Mouse (Mus musculus) neural tube, embryonic 11.5 days (tissue): ENCODE data around the gene A730049H05Rik. TPM values are rescaled to one million over a fixed set of nuclear protein-coding genes. Genes with fewer than 3 reads are reported as not detected.

Experiments used
- ATAC-seq: fragments of 200-750 bp; cut with Nextera tagmentation; 2 replicates; pipeline ENCODE4 v1.8.0; 2017; ENCODE audit warnings: moderate number of reproducible peaks, mild to moderate bottlenecking, moderate TSS enrichment, moderate library complexity; ENCODE audit not compliant: insufficient read depth, low FRiP score, low TSS enrichment
- DNase-seq: peaks from one replicate; pipeline ENCODE4 v3.0.0-alpha.2; 2015; ENCODE audit warnings: low spot score
- H3K27ac ChIP-seq: fragments of 300-500 bp; sonication (generic); 2 replicates; pipeline ENCODE4 v1.5.1; 2014; ENCODE audit warnings: low read depth, mild to moderate bottlenecking, low read length
- H3K27me3 ChIP-seq: fragments of 300-500 bp; sonication (generic); 2 replicates; pipeline ENCODE4 v1.6.1; 2014; ENCODE audit warnings: mild to moderate bottlenecking, low read length, mixed read lengths; ENCODE audit not compliant: control insufficient read depth, insufficient read depth
- H3K36me3 ChIP-seq: fragments of 300-500 bp; sonication (generic); 2 replicates; pipeline ENCODE4 v1.6.1; 2014; ENCODE audit warnings: mild to moderate bottlenecking, low read length, moderate library complexity, mixed read lengths; ENCODE audit not compliant: control insufficient read depth, insufficient read depth
- H3K4me1 ChIP-seq: fragments of 300-500 bp; sonication (generic); 2 replicates; pipeline ENCODE4 v1.6.1; 2014; ENCODE audit warnings: low read length, mixed read lengths; ENCODE audit not compliant: control insufficient read depth, insufficient read depth
- H3K4me2 ChIP-seq: fragments of 300-500 bp; sonication (generic); 2 replicates; pipeline ENCODE4 v1.6.1; 2014; ENCODE audit warnings: low read depth, mild to moderate bottlenecking, moderate library complexity
- H3K4me3 ChIP-seq: fragments of 300-500 bp; sonication (generic); 2 replicates; pipeline ENCODE4 v1.5.1; 2014; ENCODE audit warnings: low read depth, low read length
- H3K9ac ChIP-seq: fragments of 300-500 bp; sonication (generic); 2 replicates; pipeline ENCODE4 v1.6.1; 2014; ENCODE audit warnings: mild to moderate bottlenecking, low read length
- H3K9me3 ChIP-seq: fragments of 300-500 bp; sonication (generic); 2 replicates; pipeline ENCODE4 v1.6.1; 2016; ENCODE audit warnings: low read length; ENCODE audit not compliant: control insufficient read depth
- WGBS: fragments of 180-500 bp; shearing (Covaris S2); extraction: QIAGEN DNeasy Blood & Tissue Kit; methylation state at CpG from one replicate; pipeline ENCODE4 v1.1.7; 2014; 5-methylcytosine and 5-hydroxymethylcytosine counted together
- polyA plus RNA-seq: library from polyadenylated mRNA; unstranded; fragments of >200 nt; fragmentation: Nextera tagmentation; extraction: Ambion mirVana; gene quantifications from 2 replicates; pipeline ENCODE4 v1.2.1, GENCODE M21; 2014

The A730049H05Rik gene
- polyA plus RNA-seq, 1 experiment from 2014 or later, result not detected

DNA sequence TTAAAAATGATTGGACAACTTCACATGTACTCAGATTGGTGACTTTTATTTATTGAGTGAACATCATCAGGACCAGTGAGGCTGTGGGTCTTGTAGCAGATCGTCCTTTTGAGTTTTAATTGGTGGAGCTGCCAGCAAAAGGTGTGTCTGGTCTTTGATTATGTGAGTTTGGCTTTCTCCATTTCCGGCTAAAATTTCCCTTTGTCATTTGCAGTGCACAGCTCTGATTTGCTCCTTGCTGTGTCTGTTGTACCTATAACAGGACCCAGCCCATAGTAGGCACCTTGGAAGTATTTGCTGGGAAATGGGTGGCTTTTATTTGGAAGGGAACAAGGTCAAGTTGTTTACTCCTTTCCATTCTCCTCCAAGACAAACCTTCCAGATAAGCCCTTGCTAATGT lies 27.2 kb downstream of the A730049H05Rik start:
- WGBS, result 92% methylated on average over 2 of the region's 2 CpGs
- no peaks in the 10 kb centered on the region for H3K9me3 ChIP-seq
- H3K4me1 ChIP-seq, result no peaks in the 10 kb centered on the region
- H3K4me2 ChIP-seq, result no peak overlapping the region
- H3K9ac ChIP-seq, result no peak overlapping the region
- H3K27me3 ChIP-seq, result no peaks in the 10 kb centered on the region
- DNase-seq (no peak), ATAC-seq (no peak)
- H3K4me3 ChIP-seq, result no peak overlapping the region
- H3K36me3 ChIP-seq, result no peaks in the 10 kb centered on the region
- no peak overlapping the region for H3K27ac ChIP-seq

DNA sequence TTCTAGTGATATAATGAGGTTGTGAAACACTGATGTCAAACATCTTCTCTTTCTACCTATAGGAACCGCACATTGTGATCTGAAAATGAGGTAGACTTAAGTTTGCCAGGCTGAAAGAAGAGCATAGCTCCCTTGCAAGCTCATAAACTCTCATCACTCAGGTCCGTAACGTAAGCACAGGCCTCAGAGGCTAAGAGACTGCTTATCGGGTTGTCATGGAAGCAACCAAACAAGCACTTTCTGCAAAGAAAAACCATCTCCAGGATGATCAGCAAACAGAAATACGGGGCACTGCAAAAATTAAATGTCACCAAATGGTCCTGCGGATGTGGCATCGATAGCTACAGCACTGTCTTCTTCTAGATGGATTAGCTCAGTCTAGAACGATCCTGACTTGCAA lies 29.6 kb downstream of the A730049H05Rik start:
- H3K27me3 ChIP-seq, result no peaks in the 10 kb centered on the region
- H3K36me3 ChIP-seq, result no peaks in the 10 kb centered on the region
- no peak overlapping the region for H3K4me3 ChIP-seq
- H3K9ac ChIP-seq, result no peak overlapping the region
- H3K27ac ChIP-seq, result no peak overlapping the region
- no peak overlapping the region for H3K4me2 ChIP-seq
- DNase-seq (no peak), ATAC-seq (no peak)
- 92% methylated on average over 8 of the region's 8 CpGs for WGBS
- no peaks in the 10 kb centered on the region for H3K9me3 ChIP-seq
- no peaks in the 10 kb centered on the region for H3K4me1 ChIP-seq

DNA sequence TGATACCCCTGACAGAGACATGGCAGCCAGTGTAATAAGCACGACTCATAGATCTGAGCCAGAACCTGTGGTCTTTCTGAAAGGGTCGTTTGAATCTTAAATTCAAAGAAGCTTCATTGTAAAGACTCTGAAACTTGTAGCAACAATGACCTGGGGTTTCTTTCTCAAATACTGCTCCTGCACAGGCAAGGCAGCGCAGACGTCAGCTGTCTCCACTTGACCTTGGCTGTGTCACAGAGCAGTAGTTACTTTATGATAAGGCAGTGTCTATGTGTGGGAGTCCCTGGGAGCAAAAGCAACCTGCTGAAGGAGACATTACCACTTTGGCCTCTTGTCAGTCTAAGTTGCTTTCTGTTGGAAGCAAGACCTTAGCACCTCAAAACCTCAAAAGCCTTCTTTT lies 30.3 kb downstream of the A730049H05Rik start:
- Histone ChIP-seq H3K36me3 (no peaks in the 10 kb centered on the region), H3K27ac (no peak overlapping the region), H3K9me3 (no peaks in the 10 kb centered on the region), H3K9ac (no peak overlapping the region), H3K4me3 (no peak overlapping the region), H3K27me3 (no peaks in the 10 kb centered on the region), H3K4me2 (no peak overlapping the region), H3K4me1 (no peaks in the 10 kb centered on the region)
- ATAC-seq (no peak), DNase-seq (no peak)
- 74% methylated on average over 4 of the region's 4 CpGs for WGBS

DNA sequence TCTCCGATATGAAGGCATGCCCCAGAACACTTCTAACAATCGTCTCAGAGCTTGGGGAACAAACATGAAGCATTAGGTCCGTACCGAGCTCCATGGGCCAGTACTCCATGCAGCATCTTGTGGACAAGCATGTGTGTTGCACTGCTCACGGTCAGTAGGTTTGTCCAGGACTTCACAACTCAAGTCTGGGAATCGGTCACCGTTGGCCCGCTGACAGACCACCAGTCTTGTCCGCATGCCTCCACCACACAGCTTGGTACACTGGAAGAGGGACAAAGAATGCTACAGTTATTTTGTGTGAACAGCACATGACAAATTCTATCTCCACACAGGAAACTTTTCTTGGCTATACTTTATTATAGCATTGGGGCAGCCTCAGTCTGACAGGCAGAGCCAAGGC lies 32.9 kb downstream of the A730049H05Rik start:
- WGBS, result 97% methylated on average over 9 of the region's 9 CpGs

DNA sequence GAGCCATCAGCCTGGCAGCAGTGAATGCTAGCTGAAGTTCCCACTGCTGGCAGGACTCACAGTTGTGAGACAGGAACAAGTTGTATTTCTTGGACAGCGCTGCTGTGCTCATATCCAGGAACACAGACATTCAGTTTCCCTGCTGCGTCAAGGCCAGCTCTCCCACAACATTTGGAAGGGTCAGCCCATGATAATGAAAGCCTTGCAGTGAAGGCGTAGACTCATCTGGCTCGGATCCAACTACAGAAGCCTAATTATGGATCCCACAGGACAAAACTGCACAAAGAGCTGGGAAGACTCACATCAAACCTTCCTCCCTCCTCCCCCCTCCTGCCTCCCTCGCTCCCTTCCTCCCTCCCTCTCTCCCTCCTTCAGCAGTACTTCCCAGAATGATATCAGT lies 34.0 kb downstream of the A730049H05Rik start:
- Histone ChIP-seq H3K4me3 (no peak overlapping the region), H3K36me3 (no peaks in the 10 kb centered on the region), H3K27me3 (no peaks in the 10 kb centered on the region), H3K27ac (no peak overlapping the region), H3K9me3 (no peaks in the 10 kb centered on the region), H3K4me1 (no peaks in the 10 kb centered on the region), H3K4me2 (no peak overlapping the region), H3K9ac (no peak overlapping the region)
- no peak for DNase-seq
- WGBS, result 70% methylated on average over 5 of the region's 5 CpGs
- ATAC-seq, result no peak

More for the DNA sequence above, 32.9 kb downstream of the A730049H05Rik start:
- no peak for DNase-seq
- Histone ChIP-seq H3K4me2 (no peak overlapping the region), H3K4me1 (no peaks in the 10 kb centered on the region), H3K27ac (no peak overlapping the region), H3K4me3 (no peak overlapping the region), H3K27me3 (no peaks in the 10 kb centered on the region), H3K9ac (no peak overlapping the region), H3K36me3 (no peaks in the 10 kb centered on the region), H3K9me3 (no peaks in the 10 kb centered on the region)
- no peak for ATAC-seq

DNA sequence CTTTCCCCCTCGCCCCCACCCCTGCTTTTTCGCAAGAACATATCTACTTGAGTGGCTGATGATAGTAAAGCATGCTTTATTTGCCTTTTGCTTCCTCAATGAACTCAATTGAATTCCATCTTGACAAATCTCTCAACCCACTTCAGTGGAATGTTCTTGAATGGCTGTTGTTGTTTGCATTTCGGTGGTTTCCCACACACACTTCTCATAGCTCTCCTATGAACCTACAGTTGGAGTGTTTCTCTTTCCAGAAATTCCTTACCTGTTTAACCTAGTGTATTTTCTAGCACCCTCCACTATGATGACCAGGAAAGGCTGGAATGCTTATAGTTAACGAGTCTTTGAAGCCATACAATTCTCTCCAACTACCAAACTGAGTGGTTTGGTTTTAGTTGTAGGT lies 38.6 kb downstream of the A730049H05Rik start:
- Histone ChIP-seq H3K4me1 (no peaks in the 10 kb centered on the region), H3K4me2 (no peak overlapping the region), H3K9ac (no peak overlapping the region), H3K36me3 (no peaks in the 10 kb centered on the region), H3K27me3 (no peaks in the 10 kb centered on the region), H3K27ac (no peak overlapping the region), H3K9me3 (no peaks in the 10 kb centered on the region), H3K4me3 (no peak overlapping the region)
- DNase-seq (no peak), ATAC-seq (no peak)
- WGBS, result 91% methylated on average over 4 of the region's 4 CpGs

DNA sequence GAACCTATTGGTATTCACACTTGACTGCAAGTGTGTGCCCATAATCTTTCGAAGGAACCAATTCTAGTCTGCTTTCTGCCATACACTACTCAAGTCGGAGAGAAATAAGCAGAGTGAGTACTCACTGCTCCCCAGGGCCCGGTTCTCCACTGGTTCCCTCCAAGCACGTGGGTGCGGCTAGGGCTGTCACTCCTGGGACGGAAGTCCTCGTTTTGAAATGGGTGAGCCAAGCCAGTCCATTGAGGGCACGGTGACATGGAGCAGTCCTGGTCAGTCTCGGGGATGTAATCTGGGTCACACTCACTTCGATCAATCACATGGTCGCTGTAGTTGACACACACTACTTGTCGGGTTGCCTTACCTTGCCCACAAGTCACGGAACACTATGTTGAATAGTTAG lies 41.5 kb downstream of the A730049H05Rik start:
- H3K4me3 ChIP-seq, result no peak overlapping the region
- WGBS, result 90% methylated on average over 13 of the region's 13 CpGs
- DNase-seq, result no peak

DNA sequence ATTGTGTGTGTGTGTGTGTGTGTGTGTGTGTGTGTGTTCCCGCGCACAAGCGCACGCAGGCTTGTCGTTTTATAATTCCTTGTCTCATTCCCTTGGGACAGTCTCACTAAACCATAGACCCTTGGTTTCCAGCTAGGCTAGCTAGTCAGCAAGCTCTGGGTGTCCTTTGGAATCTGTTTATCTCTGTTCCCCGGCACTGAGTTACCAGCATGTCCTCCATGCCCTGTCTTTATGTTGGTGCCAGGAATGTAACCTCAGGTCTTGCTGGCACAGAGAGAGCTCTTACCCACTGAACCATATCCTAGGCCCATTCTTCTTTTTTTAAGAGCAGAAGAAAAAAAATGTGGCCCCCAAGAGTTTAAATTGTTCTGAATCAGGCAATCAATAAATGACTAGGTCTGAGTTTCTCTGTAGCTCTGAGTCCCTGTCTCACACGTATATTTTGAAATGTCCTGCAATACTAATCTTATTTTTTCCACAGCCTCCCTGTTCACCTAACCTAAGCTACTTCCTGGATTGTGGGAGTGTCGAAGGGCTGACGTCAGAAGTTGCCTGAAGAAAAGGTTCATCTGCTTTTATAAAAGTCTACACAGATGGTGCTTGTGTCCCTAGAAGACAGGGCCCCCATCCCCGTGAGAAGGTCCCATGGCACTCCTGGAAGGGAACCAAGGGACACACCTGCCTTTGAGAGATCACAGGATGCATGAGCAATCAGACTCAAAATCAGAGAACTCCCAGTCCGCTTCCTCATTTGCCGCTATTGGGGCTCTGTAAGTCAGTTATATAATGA lies 42.6 kb downstream of the A730049H05Rik start:
- DNase-seq (no peak), ATAC-seq (no peak)
- Histone ChIP-seq H3K27ac (no peak overlapping the region), H3K27me3 (no peaks in the 10 kb centered on the region), H3K4me3 (no peak overlapping the region), H3K9me3 (no peaks in the 10 kb centered on the region), H3K4me2 (no peak overlapping the region), H3K36me3 (no peaks in the 10 kb centered on the region), H3K4me1 (no peaks in the 10 kb centered on the region), H3K9ac (no peak overlapping the region)
- 88% methylated on average over 12 of the region's 12 CpGs for WGBS

More for the DNA sequence above, 41.5 kb downstream of the A730049H05Rik start:
- ATAC-seq, result no peak
- Histone ChIP-seq H3K36me3 (no peaks in the 10 kb centered on the region), H3K4me2 (no peak overlapping the region), H3K27ac (no peak overlapping the region), H3K4me1 (no peaks in the 10 kb centered on the region), H3K9ac (no peak overlapping the region), H3K9me3 (no peaks in the 10 kb centered on the region), H3K27me3 (no peaks in the 10 kb centered on the region)

DNA sequence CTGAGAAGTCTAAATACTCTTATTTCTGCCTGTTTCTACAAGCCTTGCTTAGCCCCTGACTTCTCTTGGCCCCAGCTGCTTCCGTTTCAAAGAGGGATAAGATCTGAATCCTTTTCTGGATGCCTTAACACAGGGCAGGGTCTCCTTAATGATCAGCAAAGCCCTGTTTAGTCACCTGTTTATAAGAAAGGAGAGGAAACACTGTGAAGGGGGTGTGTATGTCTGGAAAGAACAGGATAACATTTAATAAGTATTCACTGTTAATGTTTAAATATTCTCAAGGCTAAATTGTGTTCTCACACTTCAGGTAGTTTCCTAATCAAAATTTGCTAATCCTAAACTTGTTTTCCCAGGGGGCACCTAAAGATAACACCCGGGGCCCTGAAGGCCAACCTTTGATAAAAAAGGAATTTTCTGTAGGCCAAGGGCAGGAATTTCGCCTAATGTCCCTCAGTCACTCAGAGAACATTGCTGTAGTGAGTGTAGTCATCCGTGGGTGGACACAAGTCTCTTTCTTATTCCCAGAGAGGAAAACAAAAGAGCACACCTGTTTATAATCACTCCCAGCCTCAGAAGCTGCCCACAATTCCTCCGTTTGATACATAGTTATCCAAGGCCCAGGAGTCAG lies 44.1 kb downstream of the A730049H05Rik start:
- Histone ChIP-seq H3K27ac (no peak overlapping the region), H3K4me3 (no peak overlapping the region), H3K4me1 (no peaks in the 10 kb centered on the region), H3K9ac (no peak overlapping the region), H3K27me3 (no peaks in the 10 kb centered on the region), H3K4me2 (no peak overlapping the region), H3K36me3 (no peaks in the 10 kb centered on the region), H3K9me3 (no peaks in the 10 kb centered on the region)
- ATAC-seq (no peak), DNase-seq (no peak)
- WGBS, result 77% methylated on average over 5 of the region's 5 CpGs
